Mouse (Mus musculus) urinary bladder, postnatal 10 days (tissue): ENCODE measurements at regions not wholly inside any gene's neighbourhood (a gene's known extent, or its start where the extent isn't known, plus 50 kb on each side); places are given as distances from the start of the nearest gene placed in this dataset.

Experiments
- DNase-seq: peaks from one replicate; pipeline ENCODE4 v3.0.0; 2022; ENCODE audit warnings: low spot score

DNA sequence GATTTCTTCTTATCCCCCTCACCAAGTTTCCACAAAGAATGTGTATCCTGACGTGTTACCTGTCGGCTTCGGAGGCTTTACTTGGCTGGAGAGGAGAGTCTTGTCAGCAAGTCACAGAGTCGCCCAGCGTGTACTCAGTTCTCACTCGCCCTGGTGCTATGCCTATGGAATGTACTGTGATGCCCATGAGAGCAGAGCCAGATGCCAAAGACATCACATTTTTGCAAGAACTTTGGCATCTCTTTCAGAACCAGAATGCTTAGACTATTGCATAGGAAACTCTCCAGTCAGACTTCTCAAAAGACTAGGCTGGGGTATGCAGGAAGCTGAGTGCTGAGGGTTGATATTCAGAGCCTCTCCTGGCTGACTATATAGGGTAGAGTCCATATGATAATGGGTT lies 99.3 kb upstream of the Tsc22d2 start:
- DNase-seq = no peak

DNA sequence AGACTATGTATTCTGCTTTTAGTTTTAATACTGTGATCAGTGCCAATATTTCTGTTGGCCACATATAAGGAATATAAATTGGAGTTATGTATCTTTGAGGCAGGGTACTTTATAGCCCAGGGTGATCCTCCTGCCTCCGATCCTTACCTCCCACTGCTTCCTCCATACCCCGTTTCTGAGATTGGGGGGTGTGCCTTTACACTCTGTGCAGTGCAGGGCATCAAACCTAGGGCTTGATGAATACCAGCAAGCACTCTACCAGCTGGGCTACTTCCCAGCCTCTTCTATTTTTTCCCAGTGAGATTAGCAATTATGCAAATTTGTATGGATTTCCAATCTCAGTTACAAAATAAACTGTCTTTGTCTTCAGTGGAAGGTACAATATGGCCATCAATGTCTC lies 97.3 kb upstream of the Tsc22d2 start:
- DNase-seq = no peak

DNA sequence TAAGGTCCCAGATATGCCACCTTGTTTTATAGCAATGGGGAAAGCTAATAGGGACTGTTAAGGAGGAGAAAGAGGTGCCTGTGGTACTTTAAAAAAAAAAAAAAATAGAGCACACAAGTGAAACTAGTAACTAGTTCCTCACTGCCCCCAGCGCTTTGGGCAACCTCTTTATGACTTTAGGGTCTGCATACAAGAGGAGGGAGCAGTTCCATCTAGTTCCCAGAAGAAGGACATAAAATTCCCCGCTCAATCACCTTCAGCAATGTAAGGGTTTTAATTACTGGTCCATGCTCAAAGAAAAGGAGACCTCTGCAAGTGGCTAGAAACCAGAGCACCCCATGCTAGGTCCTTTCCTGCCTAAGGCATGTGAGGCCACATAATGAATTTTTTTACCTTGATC lies 95.8 kb upstream of the Tsc22d2 start:
- no peak for DNase-seq

DNA sequence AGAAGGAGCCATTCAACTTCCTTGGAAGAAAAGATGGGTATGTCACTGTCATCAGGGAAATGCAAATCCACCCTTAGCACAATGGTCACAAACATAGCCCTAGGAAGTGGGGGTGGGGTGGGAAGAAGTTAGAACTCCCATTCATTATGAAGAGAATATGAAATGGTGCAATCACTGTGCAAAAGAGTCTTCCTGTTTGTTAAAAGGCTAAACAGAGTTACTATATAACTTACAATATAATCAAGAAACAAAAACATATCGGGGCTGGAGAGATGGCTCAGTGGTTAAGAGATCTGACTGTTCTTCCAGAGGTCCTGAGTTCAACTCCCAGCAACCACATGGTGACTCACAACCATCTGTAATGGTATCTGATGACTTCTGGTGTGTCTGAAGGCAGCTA lies 95.1 kb upstream of the Tsc22d2 start:
- no peak for DNase-seq

DNA sequence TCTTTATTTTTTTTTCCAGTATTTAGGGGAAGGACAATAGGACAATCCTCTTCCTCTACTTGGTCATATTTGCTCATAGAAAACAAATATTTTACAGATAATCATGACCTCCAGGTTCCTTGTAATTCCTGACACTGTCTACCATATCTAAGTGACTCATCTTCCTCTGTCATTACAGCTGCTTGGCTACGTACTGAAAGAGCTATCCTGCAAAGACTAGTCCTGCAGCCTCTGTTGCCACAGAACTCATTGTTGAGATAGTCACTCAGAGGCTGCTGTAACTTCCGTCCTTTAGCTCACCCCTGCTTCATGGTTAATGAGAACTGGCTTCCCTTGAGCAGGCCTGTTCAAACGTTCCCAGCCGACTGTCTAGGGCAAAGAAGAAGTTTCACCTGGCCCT lies 93.7 kb upstream of the Tsc22d2 start:
- no peak for DNase-seq

DNA sequence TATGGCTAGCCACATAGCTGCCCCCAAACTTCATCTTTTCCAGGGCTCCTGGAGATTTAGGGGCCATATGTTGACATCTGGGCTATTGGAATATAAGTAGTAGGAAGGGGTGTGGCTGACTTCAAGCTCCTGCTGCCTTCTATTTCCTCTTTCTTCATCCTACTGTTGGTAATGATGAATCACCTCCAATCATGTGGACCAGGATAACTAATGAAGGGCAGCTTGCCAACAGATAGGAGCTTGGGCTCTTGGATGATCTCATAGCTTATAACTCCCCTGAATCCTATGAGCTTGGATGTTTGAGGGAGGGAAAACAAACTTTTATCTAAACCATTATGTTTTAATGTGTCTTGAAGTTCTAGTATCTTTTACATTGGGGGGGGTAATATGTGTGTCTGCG lies 92.2 kb upstream of the Tsc22d2 start:
- DNase-seq = no peak

DNA sequence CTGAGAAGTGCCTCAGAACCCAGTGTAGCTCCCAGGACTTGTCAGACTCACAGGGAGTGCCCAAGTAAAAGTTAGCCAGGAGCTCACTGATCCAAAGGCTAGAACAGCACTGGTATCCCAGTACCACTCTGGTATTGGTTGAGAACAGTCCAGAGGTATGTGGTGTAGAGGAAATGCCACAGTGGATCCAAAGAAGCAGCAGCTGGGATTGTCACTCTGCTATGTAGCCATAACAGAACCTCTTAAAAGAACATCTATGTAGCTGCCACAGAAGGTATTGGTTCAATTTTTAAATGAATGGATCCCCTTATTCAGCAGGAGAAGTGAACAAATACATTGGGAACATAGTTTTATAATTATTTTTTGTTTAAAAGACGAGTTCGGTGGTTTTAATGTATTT lies 86.8 kb upstream of the Tsc22d2 start:
- DNase-seq = no peak

DNA sequence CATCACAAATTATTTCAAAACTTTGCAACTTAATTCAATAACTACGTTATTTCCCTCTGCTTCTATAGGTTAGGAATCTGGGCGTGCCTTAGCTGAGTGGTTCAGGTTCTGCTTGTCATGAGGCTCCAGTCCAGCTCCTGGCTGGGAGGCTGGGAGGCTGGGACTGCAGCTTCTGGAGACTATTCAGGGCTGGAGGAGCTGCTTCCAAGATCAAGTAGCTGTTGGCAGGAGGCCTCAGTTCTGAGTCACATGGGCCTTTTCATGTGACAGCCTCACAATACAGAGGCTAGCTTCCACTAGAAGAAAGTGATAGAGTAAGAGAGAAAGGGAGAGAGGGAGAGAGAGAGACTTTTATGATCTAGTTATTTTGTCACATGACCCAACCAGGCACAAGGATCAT lies 84.3 kb upstream of the Tsc22d2 start:
- no peak for DNase-seq

DNA sequence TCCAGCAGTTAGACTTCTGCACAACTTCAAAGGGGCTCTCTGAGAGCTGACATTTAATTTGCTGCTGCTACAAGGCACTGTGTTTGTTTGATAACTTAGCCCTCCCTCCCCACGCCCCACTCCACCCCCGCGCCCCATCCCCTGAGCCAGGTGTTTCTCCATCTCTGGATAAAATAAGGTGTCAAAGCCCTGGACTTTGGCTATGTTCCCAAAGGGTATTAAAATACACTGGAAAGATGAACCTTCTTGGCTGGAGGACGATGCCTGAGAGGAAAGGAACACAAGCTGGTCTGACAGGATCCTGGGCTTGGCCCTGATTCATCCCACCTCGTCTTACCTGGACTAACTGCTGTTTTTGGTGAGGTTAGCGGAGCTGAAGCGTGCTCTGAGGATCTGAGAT lies 80.5 kb upstream of the Tsc22d2 start:
- DNase-seq = no peak

DNA sequence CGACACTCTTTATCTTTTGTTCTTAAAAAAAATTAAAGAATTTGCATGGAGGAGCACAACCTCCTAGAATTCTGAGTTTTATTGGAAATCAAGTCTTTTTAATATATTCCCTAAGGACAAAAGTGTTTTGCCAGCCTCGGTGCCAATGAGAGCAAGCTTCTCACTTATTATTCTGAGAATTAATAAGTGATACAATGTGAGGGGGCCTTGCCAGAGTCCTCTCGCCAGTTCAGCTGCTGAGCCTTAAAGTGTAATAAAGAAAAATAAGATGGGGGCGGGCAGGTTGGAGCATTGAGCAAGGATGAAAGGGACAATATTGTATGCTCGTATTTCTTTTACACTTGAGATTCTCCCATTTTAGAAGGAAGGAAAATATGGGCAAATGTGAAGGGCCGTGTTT lies 79.2 kb upstream of the Tsc22d2 start:
- DNase-seq = no peak

DNA sequence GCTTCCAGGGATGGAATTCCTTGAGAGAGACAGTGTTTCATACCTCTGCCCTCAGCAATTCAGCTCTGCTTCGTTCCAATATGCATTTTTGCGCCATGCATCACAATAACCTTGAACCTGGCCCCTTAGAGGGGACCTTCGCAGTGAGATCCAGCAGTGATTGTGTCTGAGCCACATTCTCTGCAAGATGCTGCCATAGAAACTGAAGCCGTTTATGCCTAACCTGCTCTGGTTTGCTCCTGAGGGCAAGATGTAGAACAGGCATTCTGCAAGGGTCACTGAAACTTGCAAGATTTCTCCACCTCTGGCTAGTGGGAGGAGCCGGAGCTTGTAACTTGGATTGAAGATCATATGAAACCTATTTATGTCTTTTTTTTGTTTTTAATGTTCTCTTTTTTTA lies 78.4 kb upstream of the Tsc22d2 start:
- no peak for DNase-seq

DNA sequence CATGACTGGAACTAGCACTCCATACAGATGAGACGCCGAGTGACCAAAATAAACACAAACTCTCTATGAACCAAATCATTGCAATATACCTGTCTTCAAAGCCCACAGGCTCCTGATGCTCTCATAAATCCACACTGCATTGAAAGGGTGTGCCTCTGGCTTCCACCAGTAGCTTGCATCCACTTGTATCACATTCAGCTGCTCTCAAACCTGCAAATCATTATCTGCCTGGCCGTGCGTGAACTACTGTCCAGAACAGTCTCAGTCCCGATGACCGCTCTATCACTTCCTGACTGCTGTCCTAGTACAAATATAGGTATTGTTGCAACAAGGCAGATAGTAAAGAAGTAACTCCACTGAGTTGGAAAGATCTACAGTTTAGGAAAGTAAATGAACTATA lies 77.9 kb upstream of the Tsc22d2 start:
- DNase-seq = no peak

DNA sequence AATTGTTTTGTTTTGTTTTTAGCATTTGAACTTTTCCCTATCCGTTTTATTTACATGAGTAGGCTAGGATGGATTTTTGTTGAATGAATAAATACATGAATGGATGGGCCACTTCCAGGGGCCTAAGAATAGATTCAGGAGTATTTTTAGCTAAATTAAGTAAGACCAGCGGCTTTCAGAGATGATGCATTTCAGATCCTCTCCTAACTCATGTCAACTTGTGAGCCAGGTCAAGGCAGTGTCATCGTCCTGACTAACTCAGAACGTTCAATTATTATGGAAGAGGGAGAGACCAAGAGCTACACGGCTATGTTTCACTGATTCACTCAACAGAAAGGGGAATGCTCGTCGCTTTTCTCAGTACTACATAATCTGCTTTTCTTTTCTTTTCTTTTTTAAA lies 75.5 kb upstream of the Tsc22d2 start:
- no peak for DNase-seq

DNA sequence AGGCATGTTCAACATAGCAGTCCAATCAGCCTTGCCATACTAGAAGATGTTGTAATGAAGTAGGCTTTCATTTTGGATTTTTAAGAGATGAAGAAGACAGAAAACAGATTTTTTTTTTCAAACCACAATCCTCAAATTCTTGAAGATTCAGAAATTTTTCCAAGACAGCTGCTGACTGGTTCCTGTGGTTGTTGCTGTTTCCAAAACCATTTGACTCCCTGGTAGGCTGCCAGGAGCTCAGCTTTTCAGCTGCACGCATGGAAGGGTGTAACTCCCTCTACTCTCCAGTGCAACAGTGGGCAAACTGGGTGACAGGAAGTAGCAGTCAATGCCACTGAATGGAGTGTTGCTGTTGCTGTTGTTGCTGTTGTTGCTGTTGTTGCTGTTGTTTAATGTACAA lies 72.4 kb upstream of the Tsc22d2 start:
- DNase-seq = no peak

DNA sequence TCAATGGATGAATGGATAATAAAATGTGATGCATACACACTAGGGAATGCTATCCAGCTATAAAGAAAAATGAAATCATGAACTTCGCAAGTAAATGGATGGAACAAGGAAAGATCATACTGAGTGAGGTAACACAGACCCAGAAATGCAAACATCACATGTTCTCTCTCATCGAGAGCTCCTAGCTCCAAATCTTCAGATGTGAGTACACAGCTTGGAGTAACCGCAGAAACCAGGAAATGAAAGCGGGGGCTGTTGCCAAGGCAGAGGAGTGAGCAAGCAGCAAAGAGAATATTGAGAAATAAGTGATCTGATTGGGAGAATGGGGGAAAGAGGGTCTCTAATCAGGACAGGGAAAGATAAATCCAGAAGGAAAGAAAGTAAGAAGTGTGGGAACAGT lies 52.0 kb upstream of the Tsc22d2 start:
- DNase-seq = no peak

DNA sequence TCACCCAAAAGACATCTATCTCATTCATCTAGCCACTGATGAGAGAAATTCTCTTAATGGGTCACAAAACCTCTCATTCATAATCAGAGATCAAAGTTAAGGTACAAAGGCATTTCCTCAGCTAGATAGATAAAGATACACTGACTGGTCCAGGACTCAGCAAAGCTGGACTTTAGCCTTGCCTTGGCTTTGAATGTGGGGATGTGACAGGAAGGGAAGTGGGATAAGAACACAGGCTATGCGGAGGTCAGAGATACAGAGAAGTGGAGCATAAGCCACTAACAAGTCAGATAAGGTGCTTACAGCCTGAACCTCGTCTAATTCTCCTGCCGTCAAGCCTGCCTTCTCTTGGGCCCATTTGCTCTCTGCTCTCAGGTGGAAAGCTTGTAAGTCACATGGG lies 50.0 kb upstream of the Tsc22d2 start:
- no peak for DNase-seq
